Mouse (Mus musculus) megakaryocyte, embryonic 14.5 days (primary cell): Measurements from ENCODE around the gene Crtc3. TPM values are rescaled to one million over a fixed set of nuclear protein-coding genes. Genes with fewer than 3 reads are reported as not detected.

Source experiments
- H3K27me3 ChIP-seq: replicated peaks from 2 replicates; pipeline ENCODE3; 2012; ENCODE audit warnings: inconsistent platforms
- H3K36me3 ChIP-seq: replicated peaks from 2 replicates; pipeline ENCODE3; 2012; ENCODE audit warnings: low read length, inconsistent platforms, mixed read lengths
- H3K4me1 ChIP-seq: 2 replicates; pipeline ENCODE4 v1.6.1; 2012; ENCODE audit warnings: inconsistent platforms
- H3K4me3 ChIP-seq: replicated peaks from 2 replicates; pipeline ENCODE3; 2012; ENCODE audit warnings: moderate library complexity, mild to moderate bottlenecking, inconsistent platforms
- H3K9me3 ChIP-seq: 2 replicates; pipeline ENCODE4 v1.6.1; 2012; ENCODE audit warnings: inconsistent platforms
- FLI1 ChIP-seq: IDR thresholded peaks from 2 replicates; pipeline ENCODE4 v1.6.1; 2012; ENCODE audit warnings: low read length, inconsistent platforms, mixed read lengths
- GATA1 ChIP-seq: IDR thresholded peaks from 3 replicates; pipeline ENCODE4 v1.6.1; 2012; ENCODE audit warnings: mixed read lengths, low read length, inconsistent platforms, borderline replicate concordance
- polyA plus RNA-seq: library from polyadenylated mRNA; stranded (reverse); fragments of >175 nt; gene quantifications from 2 replicates; pipeline ENCODE4 v1.2.3, GENCODE M21; 2012; ENCODE audit warnings: low replicate concordance; ENCODE audit not compliant: insufficient read depth

Gene Crtc3
- 9.4 and 13.7 TPM in 2 replicates for polyA plus RNA-seq

DNA sequence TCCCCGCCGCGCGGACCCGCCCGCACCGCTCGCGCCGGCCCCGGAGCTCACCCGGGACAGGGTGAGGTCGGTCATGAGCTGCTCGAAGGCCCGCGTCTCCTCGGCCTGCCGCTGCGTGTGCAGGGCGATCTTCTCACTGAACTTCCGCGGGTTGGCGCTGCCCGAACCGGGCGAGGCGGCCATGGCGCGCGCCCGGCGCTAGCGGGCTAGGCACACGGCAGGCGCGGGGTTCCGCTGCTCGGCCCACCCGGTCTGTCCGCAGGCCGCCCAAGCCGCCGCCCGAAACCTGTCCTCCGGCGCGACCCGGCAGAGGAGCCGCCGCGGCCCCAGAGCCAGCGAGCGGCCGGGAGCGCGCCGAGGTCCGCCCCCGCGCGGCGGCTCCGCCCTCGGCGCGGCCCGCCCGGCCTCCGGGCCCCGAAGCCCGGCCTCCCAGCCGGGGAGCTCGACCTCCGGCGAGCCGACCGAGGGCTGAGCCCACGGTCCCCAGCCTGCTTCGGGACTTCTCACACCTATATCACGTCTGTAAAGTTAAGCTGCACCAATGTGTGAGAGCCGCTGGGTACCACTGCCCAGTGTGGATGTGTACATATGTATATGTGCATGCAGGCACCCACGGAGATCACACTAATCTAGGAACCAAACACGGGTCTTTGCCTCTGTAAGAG, at the start of gene Crtc3:
TSS of gene Crtc3 (minus strand) at position 322 of the 665 bp plus-strand sequence.
- Histone ChIP-seq H3K9me3 (no peaks in the 10 kb centered on the region), H3K4me3 (peak within 1 kb of the TSS; percentile 98), H3K4me1 (peaks cover 42% of the 10 kb centered on the region), H3K36me3 (peaks cover 5% of the 10 kb centered on the region), H3K27me3 (no peaks in the 10 kb centered on the region)
- TF ChIP-seq FLI1 (no peak), GATA1 (no peak)

DNA sequence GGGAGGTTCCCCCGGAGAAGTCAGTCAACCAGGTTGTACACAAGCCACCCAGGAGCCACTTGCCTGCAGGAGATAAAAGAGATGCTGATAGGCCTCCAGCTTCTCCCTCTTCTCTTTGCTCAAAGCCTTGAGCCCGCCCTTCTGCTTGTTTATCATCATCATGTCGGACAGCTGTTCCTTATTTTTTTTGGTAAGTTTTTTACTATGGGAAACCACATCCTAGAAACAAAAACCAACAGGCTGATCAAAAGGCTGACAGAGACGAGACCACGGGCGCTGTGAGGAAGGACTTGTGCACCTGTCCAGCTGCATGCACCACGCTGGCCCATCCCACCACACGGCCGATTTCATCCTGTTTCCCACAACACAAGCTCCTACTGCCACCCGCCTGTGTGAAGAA, 47.5 kb upstream of the Crtc3 start:
- Histone ChIP-seq H3K4me3 (no peak overlapping the region), H3K36me3 (peaks cover 98% of the 10 kb centered on the region), H3K27me3 (no peaks in the 10 kb centered on the region), H3K9me3 (no peaks in the 10 kb centered on the region), H3K4me1 (peaks cover 12% of the 10 kb centered on the region)
- TF ChIP-seq GATA1 = no peak
- TF ChIP-seq FLI1 = no peak

DNA sequence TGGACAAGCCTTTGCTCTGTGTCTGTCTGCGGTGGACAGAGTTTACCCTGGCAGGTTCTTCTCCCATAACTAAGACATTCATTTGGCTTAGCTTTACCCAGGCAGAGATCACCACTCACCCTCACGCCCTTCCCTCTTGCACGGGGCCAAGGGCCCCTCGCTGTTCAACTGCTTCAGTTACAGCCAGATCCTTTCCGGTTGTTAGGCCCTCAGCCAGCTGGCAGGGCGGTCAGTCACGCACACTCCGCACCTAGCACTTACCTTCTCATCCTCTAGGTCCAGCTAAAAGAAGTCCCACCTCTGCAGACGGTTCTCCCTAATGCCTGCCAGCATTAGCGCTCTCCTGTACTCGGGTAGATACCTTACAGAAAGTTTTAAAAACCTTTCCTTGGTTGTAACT, 44.3 kb upstream of the Crtc3 start:
- TF ChIP-seq FLI1 (no peak), GATA1 (no peak)
- H3K36me3 ChIP-seq = peaks cover 97% of the 10 kb centered on the region
- H3K4me1 ChIP-seq = peaks cover 30% of the 10 kb centered on the region
- H3K4me3 ChIP-seq = no peak overlapping the region
- H3K27me3 ChIP-seq = no peaks in the 10 kb centered on the region
- no peaks in the 10 kb centered on the region for H3K9me3 ChIP-seq

DNA sequence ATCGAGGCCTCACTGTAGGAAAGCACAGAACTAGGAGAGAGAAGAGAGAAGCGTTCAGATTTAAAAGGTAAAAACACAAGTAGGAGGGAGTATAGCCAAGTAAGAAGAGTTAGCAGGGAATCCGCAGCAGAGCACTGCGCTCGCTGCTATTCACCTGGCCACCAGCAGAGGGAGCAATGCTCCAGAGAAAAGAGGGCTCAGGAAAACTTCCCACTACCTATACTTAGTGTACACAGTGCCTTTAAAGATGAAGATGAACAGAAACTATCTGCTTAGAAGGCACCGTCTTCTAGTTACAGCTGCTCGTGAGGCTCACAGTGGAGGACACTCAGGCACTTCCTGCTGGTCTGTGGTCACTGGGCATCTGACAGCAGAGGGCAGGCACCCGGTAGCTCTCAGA, 41.0 kb upstream of the Crtc3 start:
- Histone ChIP-seq H3K4me3 (no peak overlapping the region), H3K4me1 (peaks cover 24% of the 10 kb centered on the region), H3K36me3 (peaks cover 98% of the 10 kb centered on the region), H3K27me3 (no peaks in the 10 kb centered on the region), H3K9me3 (no peaks in the 10 kb centered on the region)
- TF ChIP-seq GATA1 = no peak
- no peak for TF ChIP-seq FLI1

DNA sequence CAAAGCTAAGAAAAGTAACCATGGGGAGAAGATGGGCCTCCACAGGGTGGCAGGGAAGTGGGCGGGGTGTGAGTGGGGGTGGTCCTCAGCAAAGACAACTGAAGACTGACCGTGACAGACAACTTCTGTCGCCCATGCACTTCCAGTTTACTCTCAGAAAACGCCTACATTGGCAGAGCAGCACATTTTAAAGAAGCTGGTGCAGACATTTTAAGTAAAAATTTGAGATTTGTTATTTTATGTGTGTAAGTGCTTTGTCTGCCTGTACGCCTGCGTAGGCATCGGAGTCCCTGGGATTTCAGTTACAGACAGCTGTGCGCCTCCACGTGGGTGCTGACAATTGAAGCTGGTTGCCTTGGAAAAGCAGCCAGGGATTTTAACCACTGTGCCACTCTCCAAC, 32.4 kb upstream of the Crtc3 start:
- no peak for TF ChIP-seq GATA1
- no peak for TF ChIP-seq FLI1
- Histone ChIP-seq H3K4me3 (no peak overlapping the region), H3K36me3 (peaks cover 92% of the 10 kb centered on the region), H3K9me3 (no peaks in the 10 kb centered on the region), H3K4me1 (peaks cover 26% of the 10 kb centered on the region), H3K27me3 (no peaks in the 10 kb centered on the region)

DNA sequence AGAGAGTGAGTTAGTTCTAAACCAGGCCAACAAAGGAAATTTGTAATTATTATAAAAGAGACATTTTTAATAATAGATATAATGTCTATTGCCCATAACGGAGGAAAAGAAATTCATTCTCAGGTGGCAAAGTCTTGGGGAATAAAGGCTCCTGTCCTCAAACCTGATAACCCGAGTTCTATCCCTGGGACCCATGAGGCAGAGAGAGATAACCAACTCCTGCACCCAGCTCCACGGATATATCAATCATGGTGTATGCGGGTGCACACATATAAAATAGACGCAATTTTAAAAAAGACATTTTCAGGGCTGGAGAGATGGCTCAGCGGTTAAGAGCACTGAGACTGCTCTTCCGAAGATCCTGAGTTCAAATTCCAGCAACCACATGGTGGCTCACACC, 30.9 kb upstream of the Crtc3 start:
- no peaks in the 10 kb centered on the region for H3K27me3 ChIP-seq
- H3K9me3 ChIP-seq = no peaks in the 10 kb centered on the region
- H3K4me1 ChIP-seq = peaks cover 40% of the 10 kb centered on the region
- no peak overlapping the region for H3K4me3 ChIP-seq
- TF ChIP-seq FLI1 (no peak), GATA1 (no peak)
- H3K36me3 ChIP-seq = peaks cover 87% of the 10 kb centered on the region

DNA sequence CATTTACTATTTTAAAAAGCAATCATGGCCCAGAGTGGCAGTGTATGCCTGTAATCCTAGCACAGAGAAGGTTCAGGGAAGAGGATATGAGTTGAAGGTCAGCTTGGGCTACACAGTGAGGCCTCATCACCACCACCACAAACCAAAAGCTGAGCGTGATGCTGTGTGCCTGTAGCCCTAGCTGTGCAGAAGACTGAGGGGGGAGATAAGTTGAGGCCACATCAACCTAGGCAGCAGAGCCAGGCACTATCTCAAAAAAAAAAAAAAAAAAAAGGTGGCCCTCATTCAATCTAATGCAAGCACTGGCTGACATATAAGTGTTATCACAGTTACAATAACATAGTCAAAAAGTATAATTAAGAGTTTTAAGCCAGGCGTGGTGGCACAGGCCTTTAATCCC, 30.4 kb upstream of the Crtc3 start:
- Histone ChIP-seq H3K27me3 (no peaks in the 10 kb centered on the region), H3K36me3 (peaks cover 87% of the 10 kb centered on the region), H3K4me1 (peaks cover 46% of the 10 kb centered on the region), H3K9me3 (no peaks in the 10 kb centered on the region), H3K4me3 (no peak overlapping the region)
- TF ChIP-seq GATA1 = no peak
- no peak for TF ChIP-seq FLI1

DNA sequence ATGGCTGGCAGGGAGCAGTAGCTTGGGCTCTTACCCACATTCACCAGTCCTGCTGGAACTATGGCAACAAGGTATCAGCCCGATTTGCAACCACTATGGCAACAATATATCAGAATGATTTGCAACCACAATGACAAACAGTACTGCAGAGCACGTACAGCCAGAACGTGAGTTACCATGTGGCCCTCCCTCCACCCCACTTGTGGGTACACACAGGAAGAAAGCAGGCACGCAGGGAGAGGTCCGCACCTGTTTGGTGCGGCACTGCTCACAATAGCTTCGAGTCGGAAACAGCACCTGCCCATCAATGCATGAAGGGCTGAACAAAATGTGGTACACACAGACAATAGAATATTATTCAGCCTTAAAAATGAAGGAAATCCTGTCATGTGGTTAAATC, 29.8 kb upstream of the Crtc3 start:
- Histone ChIP-seq H3K4me1 (peaks cover 48% of the 10 kb centered on the region), H3K36me3 (peaks cover 87% of the 10 kb centered on the region), H3K4me3 (no peak overlapping the region), H3K27me3 (no peaks in the 10 kb centered on the region), H3K9me3 (no peaks in the 10 kb centered on the region)
- no peak for TF ChIP-seq GATA1
- no peak for TF ChIP-seq FLI1

DNA sequence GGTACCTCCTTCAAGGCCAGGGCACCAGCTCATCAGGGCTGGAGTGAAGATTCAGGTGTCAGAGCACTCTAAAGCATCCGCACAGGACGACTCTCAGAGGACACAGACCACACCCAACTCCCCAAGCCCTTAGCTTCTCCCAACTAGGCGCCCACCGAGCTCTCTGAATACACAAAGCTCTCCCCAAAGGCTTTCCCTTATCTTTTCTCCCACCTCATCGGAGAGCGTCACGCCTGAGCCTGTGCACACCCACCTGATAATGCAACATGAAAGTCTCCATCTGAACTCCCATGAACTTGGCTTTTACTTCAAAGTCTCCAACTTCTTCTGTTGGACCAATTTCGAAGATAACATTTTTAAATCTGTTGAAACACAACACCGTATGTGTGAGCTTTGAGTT, 28.1 kb upstream of the Crtc3 start:
- Histone ChIP-seq H3K9me3 (no peaks in the 10 kb centered on the region), H3K27me3 (no peaks in the 10 kb centered on the region), H3K36me3 (peaks cover 86% of the 10 kb centered on the region), H3K4me3 (no peak overlapping the region), H3K4me1 (peaks cover 48% of the 10 kb centered on the region)
- TF ChIP-seq FLI1 (no peak), GATA1 (no peak)

DNA sequence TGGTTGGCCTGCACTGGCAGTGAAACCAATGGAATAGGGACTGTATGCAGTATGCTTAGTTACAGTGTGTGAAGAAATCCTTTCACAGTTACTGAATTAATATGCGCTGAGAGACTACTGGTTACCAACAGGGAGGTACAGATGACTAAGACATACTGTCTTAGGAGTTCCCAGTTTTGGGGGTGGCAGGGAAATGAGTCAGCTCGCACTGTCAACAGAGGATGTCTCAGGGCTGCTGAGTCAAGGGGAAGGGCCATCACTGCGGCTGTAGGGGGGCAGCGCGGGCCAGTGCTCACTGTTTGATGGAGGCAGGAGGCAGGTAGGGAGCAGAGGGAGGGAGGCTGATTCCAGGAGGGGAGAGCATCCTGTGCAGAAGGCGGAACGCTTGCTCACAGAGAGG, 26.6 kb upstream of the Crtc3 start:
- TF ChIP-seq GATA1 (no peak), FLI1 (0 out of 2 replicates have a peak, but pooled peaks have one; percentile 11)
- H3K4me3 ChIP-seq = peak overlapping the region; percentile 88
- peaks cover 48% of the 10 kb centered on the region for H3K4me1 ChIP-seq
- H3K27me3 ChIP-seq = no peaks in the 10 kb centered on the region
- H3K36me3 ChIP-seq = peaks cover 78% of the 10 kb centered on the region
- no peaks in the 10 kb centered on the region for H3K9me3 ChIP-seq
